Mouse (Mus musculus) natural killer cell, adult 2 months (primary cell): ENCODE results near the gene Fam57b.

Experiments
- DNase-seq, 2 experiments: peaks; one replicate each; pipeline ENCODE4 v3.0.0; 2022; ENCODE audit warnings: low spot score in 2 of 2

Gene Fam57b

DNA sequence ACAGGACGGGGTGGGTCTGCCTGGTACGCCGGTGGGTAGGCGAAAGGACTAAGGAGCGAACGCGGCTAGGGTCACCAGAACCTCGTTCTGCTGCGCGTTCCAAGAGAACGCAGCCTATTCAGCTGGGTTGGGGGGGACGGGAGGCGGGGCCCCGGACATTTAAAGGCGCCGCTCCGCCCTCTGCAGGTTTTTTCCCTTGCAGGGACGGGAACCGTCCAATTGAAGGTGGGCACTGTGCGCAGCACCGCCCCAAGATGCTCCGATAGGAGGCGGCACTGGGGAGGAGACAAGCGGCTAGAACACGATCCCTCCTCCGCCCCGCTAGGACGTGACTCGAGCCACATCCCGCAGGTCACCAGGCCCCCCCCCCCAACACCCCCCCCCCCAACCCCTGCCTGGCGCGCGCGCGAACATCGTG lies 1.6 kb downstream of the Fam57b start:
- peak; percentile 96 for DNase-seq

DNA sequence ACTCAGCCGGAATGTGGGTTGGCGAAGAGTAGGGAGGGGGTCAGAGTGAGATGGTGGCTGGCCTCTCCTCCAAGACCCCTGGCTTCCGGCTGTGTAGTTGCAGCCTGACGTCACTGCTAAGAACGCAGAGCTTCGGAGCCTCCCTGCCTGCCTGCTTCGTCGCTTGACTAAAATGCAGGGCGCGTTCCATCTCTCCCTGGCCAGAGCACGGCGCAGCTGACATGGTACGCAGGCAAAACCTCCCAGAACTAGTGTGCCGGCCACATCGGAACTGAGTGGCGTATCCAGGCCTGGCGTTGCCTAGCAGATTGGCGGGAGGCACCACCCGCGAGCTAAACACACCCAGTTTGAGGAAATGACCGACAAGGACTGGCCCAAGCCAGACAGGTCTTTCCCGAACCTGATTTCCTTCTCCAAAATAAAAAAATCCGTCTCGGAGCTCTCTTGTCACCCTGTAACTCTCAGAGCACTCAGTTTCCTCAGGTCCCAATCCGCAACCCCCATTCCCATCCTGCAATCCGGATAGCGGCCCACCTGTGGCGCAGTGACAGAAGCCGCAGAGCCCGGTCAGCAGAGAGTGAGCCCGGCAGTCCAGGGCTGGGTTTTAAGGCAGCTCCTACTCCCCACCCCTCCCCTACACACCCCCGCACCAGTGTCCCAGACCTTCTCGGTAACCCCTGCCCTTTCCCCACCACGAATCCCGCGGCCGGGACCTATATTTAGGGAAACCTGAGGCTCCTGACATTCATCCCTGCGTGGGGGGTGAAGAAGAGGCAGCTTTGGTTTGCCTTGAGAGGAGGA lies 2.2 kb downstream of the Fam57b start:
- DNase-seq = no peak

GRCm38 (mm10) chr7:126800269-126801056 lies 3.0 kb downstream of the Fam57b start:
- DNase-seq = no peak

DNA sequence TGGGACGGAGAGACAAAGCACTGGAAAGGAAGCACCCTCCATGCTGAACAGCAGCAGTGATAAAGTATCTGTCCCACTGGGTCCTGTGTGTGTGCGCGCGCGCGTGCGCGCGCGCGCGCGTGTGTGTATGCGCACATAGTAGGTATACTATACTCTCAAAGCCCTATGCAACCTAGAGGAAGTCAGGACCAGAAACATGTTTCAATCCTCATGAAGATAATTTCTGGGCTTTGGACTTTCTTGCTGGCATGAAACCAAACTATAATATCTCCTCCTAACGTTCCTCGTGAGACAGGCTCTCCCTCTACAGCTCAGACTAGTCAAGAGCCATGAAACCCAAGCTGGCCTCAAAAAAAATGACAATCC lies 3.6 kb downstream of the Fam57b start:
- DNase-seq = no peak

DNA sequence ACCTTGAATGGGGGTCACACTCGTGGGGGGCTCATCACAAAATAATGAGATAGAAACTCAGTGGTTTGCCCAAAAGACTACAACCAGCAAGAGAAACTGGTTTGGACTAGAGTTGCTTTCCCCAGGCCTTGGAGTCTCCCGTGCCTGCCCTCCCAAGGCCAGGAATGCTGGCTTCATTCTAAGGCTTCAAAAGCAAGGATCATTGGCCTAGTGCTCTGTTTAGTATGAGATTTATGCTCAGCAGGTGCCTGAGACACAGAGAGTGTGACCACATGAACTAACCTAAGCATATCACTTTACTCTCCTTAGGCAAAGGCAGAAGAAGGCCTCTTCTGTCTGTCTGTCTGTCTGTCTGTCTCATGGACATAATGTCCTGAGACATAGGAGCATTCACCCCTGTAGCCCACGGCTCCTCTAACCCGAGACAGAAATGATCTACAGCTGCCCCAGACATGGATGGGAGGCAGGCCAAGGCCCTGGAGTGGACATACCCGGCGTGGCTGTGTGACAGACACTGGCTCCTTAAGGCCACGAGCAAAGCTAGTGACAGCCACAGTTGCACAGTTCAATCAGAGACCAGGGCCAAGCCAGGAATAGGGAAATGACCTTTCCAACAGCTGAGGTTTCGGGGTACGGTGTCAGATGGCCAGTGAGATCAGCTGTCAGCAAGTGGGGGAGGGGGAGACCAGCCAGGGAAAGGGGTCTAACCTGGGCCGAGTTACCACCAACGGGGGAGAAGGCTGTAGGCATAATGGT lies 4.8 kb downstream of the Fam57b start:
- no peak for DNase-seq

GRCm38 (mm10) chr7:126803181-126803580 lies 5.7 kb downstream of the Fam57b start:
- no peak for DNase-seq

DNA sequence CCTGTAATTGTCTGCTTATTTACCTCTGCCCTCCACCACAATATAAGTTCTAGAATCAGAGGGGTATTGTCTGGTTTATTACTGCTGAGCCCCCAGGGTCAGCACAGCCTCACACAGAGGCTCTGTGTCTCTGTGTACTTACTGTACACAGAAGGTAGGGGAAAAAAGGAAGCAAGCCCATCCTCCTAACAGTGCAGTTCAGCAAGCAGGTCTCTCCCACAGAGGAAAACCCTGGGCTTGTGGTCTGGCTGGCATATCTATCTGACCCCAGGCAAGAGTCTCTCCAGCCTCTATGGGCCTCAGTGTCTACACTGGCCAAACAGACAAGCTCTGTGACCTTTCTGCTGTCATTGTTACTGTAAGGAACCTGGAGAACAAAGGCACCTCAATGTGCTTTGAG lies 6.3 kb downstream of the Fam57b start:
- no peak for DNase-seq

- no peak for DNase-seq
These were observed 9.5 kb downstream of the Fam57b start for GRCm38 (mm10) chr7:126806956-126807355.

GRCm38 (mm10) chr7:126807405-126807804 lies 9.9 kb downstream of the Fam57b start:
- DNase-seq = no peak

GRCm38 (mm10) chr7:126808703-126809455 lies 11.4 kb downstream of the Fam57b start:
- DNase-seq = peak; percentile 51 to 52

- no peak for DNase-seq
These were observed 12.4 kb downstream of the Fam57b start for GRCm38 (mm10) chr7:126809723-126810369.

DNA sequence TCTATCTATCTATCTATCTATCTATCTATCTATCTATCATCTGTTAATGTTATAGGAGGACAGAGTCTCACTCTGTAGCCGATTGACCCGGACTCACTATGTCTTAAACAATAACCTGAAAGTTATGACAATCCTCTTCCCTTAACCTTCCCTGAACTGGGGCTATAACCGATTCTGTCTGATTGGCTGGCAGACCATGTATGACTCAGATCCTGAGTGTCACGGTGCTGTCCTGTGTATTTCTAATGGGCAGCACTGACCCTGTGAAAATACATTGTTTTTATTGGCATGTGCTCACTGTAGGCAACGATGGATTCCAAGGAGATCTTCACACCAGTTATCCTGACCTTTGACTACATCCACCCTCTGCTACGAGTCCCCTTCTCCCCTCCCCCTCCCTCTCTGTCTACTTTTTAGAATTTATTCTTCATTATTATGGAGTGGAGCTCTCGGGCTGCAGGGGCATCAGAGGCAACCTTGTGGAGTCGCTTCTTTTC lies 18.3 kb downstream of the Fam57b start:
- DNase-seq = no peak

- no peak for DNase-seq
These were observed 19.0 kb downstream of the Fam57b start for GRCm38 (mm10) chr7:126816494-126816893.

DNA sequence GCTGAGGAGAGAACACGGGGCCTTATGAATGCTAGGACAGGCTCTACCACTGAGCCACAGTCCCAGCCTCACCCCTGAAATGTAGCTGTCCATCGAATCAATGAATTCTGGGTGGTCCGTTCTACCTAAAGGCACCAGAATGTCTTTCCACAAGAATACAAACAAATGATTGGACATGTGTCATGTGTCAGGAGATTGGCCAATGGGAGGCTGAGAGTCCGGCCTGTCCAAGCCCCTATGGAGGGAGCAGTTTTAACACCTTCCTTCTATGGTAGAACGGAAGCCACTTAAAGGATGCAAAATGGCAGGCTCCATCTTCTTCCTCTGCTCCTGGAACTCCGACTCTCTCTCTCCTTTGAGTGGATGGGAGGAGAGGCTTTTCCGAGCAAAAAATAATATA lies 20.1 kb downstream of the Fam57b start:
- no peak for DNase-seq

- DNase-seq = no peak
These were observed 21.4 kb downstream of the Fam57b start for GRCm38 (mm10) chr7:126818818-126819217.

DNA sequence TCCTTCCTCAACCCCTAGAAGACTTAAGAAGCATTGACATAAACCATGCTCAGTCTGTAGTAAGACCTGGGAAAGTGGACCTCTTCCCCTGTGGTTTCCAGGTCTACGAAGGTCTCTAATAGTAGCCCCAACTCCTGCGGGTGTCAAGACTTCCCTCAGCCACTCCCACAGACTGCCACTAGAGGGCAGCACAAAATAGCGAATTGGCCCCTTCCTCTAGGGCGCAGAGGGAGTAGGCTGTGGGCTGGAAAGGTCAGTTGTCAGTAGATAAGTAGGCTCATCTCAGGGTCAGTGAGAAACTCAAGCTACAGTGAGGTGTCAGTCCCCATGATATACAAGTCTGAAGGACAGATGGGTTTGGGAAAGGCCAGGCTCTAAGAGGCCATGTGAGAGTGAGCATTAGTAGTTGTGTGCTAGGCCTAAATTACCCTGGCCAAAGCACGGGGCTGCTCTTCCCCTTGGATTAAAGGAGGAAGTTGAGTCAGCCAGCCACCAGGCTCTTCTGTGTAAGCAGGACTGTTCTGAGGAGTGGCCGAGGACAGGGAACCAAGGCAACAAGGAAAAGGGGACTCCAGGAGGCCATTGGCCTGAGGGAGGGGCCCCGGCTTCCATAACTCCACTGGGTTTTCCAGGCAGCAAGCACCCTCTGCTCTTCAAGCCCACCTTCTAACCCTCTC lies 24.5 kb downstream of the Fam57b start:
- DNase-seq = peak; percentile 79 to 81

DNA sequence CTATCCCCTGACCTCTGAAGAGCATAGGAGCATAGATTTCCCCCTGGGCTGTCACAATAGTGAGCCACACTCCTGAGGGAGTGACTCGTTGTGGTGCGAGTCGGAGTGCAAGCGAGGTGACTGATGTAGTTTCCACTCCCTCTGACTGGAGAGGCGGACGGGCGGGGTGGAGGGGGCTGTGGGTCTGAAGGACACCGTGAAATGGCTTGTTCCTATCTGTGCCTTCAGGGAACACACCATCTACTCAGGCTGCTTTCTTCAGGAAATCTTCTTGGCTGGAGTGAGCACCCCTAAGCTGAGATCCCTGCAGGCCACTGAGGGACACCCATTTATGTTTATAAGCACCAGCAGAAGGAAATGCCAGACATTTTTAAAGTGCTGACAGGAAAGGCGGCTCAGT lies 25.3 kb downstream of the Fam57b start:
- DNase-seq = no peak

DNA sequence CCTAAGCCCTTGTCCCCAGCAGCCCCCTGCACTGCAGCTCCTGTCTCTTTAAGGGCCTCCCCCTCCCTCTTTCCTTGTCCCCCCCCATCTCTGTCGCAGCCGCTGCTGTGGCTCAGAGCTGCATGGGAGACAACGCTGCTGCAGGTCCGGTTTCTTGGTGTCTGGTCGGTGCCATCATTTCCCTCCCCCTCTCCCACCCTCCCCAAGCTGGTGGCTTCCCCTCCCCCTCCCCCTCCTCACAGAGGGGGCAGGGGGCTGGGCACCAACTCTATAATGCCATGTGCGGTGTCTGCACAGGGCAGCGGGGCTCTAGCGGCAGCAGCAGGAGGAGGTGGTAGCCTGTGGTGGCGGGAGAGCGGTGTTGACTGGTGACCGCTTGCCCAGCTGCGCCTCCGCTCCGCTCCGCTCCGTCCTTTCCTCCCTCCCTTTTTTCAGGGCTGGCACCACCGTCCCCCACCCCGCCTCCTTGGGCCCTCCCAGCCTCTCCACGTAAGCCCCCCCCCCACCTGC lies 25.8 kb downstream of the Fam57b start:
- DNase-seq = no peak

DNA sequence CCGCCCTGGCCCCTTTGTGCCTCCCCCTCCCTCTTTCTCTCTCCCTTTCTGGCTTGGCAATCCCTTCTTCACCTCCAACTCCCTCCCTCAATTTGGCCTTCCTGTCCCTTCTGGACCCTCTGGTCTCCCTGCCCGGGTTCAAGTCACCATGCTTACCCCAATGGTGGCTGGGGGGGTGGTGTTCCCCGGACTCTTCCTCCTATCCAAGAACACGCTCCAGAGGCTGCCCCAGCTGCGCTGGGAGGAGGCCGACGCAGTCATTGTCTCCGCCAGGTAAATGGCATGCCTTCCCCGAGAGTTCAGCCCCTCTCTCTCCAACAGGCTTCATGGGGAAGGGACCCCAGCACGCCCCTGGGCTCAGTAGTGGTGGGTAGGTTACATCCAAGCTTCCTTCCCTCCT lies 26.5 kb downstream of the Fam57b start:
- DNase-seq = no peak

DNA sequence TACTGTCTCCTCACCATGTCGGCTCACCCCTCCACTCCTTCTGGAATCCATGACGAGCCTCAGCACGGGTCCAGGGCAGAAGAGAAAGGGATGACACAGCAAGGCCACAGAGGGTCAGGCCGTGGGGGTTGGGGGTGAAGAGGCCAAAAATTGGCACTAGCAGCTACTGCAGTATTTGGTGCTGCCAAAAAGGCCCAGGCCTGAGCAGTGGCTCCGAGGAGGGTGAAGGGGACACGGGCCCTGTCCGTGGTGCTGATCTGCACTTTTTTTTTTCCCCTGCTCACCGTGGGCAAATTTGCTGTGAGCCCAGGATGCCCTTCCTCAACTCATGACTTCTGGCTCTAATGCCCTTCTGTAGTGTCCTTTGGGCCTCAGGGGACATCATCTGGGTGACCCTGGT lies 27.9 kb downstream of the Fam57b start:
- no peak for DNase-seq
